Mouse (Mus musculus): ENCODE measurements around the gene Nav2. TPM values are rescaled to one million over a fixed set of nuclear protein-coding genes. Genes with fewer than 3 reads are reported as not detected.
A peak's percentile ranks its signal among the peaks of the same experiment; 100 is the strongest.

The Nav2 gene
- total and polyA plus RNA-seq, 3 experiments = 4.8 to 6.9 (median 6.4) TPM

DNA sequence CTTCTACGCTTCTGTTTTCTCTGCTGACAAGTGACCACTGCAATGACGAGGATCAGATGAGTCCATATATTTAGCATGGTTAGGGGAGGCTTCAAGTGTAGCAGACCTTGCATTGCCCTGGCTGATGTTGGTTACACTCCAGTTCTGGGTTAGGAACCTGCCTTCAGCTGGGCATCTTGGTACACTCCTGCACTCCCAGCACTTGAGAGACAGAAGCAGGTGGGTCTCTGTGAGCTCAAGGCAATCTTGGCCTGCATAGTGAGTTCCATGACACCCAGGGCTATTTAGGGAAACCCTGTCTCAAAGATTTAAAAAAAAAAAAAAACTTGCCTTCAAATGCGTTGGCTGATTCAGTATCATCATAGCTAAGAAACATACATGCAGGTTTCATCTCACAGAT is 450.6 kb downstream of the Nav2 start:
- DNase-seq = no peak

DNA sequence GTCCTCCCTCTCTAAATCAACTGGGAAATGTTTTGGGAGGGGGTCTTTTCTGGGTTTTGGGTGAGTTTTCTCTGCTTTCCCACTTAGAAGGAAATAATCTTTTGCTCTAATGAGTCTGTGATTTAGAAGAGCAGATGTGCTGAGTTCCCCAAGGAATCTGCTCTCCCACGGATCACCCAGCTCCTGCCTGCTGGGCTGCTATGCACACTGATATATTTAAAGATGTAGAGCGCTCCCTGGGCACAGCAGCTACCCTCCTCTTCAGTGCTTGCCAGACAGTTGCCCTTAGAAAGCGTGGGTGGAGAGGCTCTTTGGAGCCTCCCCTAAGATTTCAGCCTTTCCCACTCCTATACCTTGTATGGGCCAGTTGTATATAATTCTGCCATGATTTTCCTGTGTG is 452.1 kb downstream of the Nav2 start:
- no peak for DNase-seq

DNA sequence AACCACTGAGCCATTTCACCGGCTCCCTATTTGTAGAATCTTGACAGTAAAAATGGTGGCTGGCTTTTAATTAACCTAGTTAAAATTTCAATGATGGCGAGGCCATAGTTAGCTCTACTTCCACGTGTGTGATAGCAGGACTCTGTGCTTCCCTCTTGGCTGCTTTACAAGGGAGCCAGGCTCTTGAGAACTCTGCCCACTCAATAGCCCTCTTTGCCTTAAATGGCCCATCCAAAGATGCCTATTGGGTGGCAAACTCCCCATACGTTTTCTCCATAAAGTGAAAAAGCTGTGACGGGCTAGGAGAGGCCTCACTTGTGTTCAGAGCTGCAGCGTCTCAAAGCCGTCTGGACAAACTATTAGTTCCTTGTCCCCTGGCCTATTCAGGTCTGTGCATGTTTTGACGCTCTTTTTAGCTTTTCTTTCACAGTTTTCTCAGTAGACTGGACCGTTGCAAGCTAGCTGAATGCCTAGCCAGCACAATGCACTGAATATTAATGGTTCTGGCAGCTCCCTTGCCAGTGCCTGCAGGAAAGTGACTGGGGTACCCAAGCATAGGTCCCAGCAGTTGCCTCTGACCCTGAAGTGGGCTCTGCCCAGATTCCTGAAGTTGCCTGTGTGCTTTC is 453.1 kb downstream of the Nav2 start:
- DNase-seq = no peak

DNA sequence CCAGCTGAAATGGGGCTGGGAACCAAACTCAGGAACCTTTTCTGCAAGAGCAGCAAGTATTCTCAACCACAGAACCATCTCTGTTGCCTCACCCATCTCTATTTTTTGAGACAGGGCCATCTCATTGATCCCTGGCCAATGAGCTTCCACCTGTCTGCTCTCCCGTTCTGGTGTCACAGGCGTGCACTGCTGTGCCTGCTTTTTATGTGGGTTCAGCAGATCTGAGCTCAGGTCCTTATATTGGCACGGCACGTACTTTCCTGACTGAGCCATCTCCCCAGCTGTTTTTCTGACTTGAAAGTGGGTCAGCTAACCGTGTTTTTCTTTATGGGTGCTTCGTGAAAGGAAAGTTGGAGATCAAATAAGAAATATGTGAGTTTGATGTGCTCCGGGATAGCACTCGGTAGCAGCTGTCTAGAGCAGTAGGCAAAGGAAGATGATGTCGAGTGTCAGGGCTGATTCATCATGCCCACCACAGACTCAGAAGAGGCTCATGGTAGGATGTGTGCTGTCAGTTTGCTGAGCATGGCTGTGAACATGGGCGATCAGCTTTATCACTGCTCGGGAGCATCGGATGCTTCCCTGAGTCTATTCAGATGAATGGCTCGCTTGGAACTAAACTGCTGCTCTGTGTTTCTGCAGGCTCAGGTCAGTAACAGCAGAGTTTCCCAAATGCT is 456.1 kb downstream of the Nav2 start:
- DNase-seq = no peak

DNA sequence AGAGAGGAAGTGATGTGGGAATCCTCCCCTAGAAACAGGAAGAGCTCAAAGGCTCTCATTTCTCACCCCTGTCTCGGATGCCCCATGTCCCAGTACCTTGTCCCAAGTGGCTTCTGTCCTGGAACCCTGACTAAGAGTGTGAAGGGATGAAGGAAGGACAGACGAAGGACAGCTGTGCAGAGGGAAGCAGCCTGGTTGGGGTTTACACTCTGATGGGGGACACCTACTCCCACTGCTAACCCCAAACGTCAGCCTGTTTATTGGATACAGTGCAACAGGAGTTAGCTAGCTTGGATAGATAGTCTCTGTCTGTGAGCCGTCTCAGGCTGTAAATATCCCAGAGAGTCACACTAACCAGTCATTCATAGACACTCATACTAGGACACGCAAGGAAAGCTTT is 460.1 kb downstream of the Nav2 start:
- DNase-seq = no peak

DNA sequence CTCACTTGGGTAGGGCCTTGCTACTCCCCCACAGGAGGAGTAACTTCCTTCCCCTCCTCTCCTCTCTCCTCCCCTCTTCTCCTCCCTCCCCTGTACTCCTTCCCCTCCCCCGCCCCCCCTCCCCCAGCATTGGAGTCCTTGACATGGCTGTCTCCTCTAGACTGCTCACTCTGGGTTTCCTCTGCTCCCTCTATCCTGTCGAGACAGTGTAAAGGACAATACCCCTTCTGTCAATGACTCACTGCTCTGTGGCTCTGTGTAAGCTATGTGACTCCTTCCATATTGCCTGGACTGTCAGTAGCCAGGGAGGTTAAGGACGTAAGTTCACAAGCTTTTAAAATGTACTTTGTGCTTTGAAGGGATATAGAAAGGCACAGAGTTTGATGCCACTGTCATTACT is 460.5 kb downstream of the Nav2 start:
- DNase-seq = no peak

DNA sequence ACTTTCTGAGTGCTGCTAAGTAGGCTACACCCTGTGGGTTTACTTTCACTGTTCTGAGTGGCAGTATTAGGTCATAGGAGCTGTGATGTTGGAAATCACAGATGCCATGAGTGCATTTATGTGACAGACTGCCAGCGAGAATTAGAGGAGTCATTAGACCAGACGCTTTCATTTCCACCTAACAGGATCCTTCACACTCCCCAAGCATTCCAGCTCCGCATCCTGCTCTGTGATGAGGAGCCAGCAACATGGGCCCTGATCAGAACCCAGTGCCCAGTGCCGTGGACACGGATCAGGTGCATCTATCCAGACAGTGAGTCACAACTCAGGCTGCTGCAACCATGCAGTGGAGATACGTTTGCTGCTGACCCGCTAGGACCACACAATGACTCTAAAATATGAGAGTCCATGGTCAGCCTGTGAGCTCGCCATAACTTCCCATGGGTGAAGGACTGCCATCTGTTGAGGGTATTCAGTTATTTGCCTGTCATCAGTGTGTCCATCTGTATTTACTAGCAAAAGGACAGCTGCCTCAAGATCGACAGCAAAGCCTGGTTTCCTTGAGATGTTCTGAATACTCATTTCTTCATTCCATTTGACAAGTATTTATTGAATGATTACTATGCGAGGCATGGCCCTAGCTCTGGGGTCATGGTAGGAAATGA is 461.4 kb downstream of the Nav2 start:
- no peak for DNase-seq

DNA sequence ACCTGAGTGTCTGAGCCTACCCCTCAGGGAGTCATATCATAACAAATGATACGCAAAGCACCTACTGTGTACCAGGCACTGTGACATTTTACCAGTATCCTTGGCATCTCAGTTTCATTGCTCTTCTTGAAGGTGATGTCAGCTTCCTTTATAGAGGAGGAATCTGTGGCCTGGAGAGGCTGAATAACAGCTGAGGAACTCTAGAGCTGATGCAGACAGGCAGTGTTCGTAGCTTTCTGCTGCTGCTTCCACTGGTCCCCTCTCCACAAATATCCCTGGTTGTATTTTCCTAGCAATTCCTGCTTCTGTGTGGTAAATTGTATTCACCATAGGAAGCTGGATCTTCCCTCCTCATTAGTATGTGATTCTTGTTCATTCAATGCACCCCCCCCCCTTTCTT is 462.8 kb downstream of the Nav2 start:
- DNase-seq = no peak

DNA sequence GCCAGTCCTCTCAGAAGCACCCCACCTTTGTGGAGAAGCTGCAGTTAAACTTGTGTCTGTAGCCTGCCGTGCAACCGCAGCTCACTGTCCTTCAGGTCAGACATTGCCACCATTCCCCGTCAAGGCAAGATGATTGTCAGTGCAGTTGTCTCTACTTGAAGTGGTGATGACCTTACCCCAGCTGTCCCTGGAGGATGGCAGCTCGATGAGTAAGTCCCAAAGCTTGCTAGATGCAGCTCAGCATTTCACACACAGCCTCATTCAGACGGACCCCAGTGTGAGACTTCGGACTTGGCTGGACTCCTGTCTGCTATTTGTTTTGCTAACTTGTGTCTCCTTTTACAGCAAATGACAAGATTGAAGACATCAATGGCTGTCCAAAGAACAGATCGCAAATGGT is 463.5 kb downstream of the Nav2 start:
- peak; percentile 44 for DNase-seq

DNA sequence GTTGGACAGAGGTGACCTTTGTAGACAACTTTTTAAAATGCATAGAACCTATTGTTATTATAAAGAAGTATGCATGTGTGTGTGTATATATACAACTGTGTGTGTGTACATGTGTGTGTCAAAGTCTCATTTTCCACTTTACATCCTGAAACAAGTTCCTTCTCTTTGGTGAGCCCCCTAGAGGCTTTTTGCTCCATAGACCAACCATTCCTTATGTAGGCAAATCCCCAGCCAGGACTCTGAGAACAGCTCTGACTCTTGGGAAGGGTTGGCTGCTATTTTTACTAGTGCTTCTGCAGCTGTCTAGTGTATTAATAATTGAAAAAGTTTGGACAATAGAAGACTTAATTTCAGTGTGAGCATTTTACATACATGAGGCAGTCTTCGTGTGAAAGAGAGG is 464.7 kb downstream of the Nav2 start:
- no peak for DNase-seq

DNA sequence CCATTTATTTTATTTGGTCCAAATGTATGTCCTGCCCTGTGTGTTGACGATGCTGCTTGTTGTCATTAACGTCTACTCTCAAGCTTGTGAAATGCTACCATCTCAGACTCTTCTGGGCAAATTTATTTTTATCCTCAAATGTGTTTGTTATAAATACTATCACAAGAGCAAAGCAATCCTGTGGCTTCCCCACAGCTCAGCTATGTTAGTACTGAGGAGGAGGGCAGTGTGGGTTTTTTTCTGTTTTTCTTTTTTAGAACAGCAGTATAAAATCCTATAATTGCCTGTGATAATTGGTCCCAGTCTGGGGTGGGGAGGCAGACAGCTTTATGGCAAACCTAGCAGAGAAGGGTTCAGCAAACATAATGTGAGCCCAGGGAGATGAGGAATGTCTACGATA is 465.1 kb downstream of the Nav2 start:
- DNase-seq = no peak

DNA sequence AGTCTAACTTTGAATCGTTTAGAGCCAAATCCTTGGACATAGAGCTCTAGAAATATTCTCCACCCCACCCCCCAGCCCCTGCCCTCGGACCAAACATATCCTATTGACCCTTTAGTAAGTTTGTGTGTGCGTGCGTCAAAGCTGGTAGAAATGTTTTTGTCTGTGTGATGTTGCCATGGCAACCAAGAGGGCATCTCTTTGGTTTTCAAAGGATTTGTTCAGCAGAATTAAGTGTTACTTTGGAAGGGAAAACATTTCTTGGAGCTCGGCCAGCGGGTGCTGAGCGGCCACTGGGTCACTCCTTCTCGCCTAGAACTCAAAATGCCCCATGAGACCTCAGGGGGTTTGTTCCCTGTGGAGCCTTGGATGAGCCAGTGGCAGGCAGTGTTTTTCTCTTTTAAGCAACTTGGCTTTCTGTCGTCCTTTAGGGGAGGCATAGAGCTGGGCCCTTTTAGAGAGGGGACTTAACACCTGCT is 467.0 kb downstream of the Nav2 start:
- peak; percentile 23 for DNase-seq

DNA sequence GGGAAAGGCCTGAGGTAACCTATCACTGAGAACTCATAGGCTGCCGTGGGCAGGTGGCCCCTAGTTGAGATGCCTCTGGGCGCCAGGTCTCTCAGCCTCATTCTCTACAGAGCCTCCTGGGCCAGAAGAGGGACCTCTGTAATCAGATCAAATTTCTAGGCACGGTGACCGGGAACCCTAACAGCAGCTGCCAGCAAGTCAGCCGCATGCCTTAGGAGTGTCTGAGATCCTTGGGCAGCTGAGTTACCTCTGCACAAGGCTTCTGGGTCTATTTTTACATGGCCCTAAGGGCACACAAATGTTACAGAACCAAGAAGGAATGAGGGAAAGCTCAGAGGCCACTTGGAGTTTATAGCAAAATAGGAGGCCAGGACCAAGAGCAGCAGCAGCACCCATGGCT is 470.1 kb downstream of the Nav2 start:
- no peak for DNase-seq

DNA sequence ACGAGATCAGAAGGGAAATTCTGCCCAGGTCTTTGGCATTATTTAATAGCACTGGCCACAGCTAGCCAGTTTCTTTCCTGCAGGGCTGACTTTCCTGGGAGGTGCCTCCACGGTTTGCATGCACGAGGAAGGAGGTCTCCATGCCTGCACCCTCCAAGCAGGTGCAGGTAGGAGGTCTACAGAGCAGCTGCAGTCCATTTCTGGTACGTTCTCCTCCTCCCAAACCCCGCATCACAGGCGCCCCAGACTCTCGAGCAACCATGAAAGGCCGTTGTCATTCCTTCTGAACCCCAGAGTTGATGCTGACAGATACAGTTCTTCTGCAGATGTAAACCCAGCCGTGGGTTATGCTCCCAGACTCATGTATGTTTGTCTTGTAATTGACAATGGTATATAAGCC is 472.4 kb downstream of the Nav2 start:
- no peak for DNase-seq

DNA sequence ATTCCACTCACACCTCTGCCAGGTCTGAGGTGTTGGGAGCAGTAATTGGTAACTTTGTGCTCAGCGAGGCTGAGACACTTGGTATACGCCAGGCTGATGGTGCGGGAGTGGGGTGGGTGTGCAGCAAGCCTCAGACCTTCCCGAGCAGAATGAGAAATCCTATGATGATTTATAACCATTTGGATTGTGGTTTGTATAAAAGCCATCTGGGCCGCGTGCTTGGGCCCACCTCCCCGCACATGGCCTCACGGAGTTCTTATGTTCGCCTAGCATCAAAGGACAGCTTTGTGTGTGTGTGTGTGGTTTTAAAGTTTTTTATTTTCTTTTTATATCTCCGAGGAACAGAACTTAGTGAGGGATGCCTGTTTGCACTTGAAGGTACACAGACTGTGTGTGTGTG is 474.4 kb downstream of the Nav2 start:
- no peak for DNase-seq

DNA sequence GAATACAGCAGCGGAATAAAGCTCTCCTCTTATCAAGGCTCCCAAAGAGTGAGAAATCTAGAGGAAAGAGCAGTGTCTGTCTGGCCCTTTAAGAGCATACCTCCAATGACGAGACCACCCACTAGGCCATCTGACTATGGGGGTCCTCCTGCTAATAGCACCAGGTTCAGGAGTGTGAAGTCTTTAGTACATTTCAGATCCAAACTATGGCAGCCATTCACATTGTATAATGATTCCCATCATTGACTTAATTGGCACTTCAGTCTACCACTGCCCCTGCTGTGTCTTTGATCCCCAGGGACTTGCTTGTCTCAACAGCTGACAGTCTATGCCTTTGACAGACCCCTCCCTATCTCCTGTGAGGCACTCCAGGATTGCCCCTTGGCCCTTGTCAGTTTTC is 479.6 kb downstream of the Nav2 start:
- no peak for DNase-seq

DNA sequence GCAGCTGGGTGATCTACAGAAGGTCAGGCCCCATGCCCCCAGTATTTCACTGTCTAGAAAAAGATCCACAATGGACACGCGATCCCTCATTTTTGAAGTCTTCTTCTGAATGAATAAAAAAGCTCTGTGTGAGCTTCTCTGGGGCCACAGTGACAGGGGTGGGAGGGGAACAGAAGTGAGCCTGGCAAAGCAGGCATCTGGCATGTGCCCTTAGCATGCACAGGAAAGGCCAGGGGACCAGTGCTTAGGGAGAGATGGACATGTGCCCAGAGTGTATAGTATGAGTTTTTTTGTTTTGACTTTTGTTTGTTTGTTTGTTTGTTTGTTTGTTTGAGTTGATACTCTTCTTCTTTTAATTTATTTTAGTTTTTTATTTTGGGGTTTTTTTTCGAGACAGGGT is 481.8 kb downstream of the Nav2 start:
- DNase-seq = no peak

DNA sequence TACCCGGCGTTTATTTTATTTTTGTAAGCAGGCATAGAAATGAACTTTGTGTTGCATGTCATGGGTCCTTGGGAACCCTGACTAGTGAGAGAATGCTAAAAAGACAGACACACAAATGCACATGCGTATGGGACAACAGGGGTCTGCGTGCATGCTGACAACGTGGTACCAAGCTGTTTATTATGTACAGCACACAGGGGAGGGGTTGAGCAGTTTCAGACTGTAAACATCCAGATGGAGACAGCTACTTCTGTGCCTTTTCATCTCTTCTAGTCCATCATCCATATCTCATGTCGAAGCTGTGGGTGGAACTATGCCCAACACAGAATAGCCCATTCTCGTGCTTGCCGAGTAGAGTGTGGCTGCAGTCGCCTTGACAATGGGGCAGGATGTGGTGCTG is 482.3 kb downstream of the Nav2 start:
- no peak for DNase-seq

DNA sequence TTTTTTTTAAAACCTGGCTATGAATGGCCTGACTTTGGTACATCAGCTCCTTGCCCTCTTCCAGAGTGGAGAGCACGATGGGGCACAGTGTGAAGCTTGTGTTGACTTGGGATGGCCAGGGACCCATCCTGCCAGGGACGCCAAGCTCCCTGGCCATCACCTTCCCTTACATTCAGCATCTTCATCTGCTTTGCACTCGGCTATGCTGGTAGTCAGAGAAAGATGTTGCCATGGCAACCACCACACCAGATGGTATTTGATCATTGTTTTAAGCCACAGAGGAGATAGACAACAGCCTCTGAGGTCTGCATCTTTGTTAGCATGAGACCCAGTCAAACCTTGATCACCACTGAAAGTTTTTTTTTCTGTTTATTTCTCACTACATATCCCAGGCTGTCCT is 483.7 kb downstream of the Nav2 start:
- DNase-seq = no peak

DNA sequence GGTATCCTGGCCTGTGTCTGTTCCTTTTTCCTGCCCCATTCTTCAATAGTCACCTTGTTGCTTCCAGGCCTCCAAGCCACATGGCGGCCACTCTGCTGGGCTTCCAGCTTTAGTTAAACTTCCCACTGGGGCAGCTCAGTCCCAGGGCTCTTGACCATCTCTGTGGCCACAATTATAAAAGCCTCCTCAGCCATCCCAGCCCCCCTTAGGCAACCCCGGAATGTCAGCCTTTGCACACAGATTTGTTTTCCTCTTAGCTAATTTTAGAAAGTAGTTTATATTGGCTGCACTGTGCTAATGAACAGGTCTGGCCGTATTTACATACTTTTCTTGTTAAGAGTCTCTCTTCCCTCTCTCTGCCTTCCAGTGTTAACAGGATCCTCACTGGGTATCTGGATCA is 484.3 kb downstream of the Nav2 start:
- no peak for DNase-seq

DNA sequence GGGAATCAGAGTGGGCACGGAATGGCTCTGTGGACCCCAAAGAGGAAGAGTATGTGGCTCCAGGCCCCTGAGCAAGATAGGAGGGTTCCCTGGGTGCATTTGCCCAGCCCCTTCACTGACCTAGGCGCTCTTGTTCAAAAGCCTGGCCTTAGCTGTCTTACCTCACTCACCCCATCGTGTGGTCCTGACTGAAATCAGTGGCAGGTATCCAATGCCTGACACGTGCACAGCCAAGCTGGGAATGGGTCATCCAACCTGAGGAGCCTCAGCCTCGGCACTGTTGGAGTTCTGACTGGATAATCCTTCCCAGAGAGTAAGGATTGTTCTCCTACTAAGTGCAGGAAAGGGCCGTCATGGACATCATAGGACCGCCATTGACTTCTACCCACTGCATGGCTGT is 485.3 kb downstream of the Nav2 start:
- DNase-seq = no peak

DNA sequence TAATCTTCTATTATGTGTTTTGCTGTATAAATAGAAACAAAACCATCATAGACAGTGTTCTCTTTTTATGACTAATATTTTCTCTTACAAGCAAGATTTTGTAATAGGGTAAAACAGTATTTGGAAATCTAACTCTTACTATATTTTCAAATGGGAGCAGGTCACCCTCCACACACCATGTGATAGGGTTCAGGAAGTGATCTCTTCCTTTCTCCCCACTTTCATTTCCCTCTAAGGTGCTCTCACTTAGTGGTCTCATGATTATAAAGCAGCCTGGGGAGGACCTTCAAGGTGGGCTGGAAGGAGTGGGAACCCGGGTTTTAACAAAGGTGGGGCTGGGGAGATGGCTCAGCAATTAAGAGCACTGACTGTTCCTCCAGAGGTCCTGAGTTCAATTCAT is 487.7 kb downstream of the Nav2 start:
- DNase-seq = no peak

DNA sequence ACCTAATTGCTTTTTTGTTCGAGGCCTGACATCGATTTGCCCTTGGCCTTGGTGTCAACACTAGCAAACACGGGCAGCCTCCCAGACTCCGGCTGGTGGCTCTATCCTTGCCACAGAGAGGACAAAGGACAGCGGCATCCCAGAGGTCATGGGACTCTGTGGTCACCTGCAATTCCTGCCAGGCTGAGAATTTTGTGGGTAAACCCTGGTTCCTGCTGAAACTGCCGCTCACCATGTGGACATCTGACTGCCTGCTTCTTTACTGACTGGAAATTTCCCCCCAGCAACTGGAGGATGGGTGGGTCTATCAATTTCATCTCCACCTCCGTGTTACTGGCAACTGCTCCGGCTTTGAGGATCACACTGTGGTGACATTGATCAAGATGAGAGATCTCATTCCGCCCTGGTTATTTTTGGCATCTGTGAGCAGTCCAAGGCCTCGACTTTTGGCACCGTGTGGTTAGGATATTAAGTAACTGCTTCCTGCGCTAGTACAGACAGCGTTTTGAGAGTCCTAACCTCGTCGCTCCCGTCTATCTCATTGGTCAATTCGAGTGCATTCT is 489.0 kb downstream of the Nav2 start:
- DNase-seq = peak; percentile 88

All from adrenal gland, adult 2 months (tissue).